Mouse (Mus musculus): Measurements from ENCODE around the gene Nfia. TPM values are rescaled to one million over a fixed set of nuclear protein-coding genes. Genes with fewer than 3 reads are reported as not detected.

The Nfia gene
- polyA plus RNA-seq (2014; fragmentation: Nextera tagmentation; extraction: Ambion mirVana) = 50.9 and 54.3 TPM in 2 replicates

- under 1% methylated on average over 9 of the region's 9 CpGs for WGBS
- no peaks in the 10 kb centered on the region for H3K27me3 ChIP-seq (ENCODE audit: control insufficient read depth, insufficient read depth, low read length)
- peak within 1 kb of the TSS; percentile 48 to 79 for H3K4me3 ChIP-seq (ENCODE audit: control insufficient read depth in 1 of 2, insufficient read depth in 1 of 2, low read depth in 1 of 2, low read length in 2 of 2)
- ATAC-seq (ENCODE audit: insufficient number of reproducible peaks, insufficient read depth, low FRiP score, low read depth) = no peak
- peak within 1 kb of the TSS; percentile 98 to 99 for H3K27ac ChIP-seq (replicated peaks in 1 of 2; ENCODE audit: control insufficient read depth in 1 of 2, insufficient read depth in 1 of 2, low read depth in 2 of 2, low read length in 2 of 2)
- H3K36me3 ChIP-seq (ENCODE audit: control insufficient read depth, insufficient read depth, low read length) = no peaks in the 10 kb centered on the region
- H3K4me1 ChIP-seq (ENCODE audit: control insufficient read depth in 2 of 2, insufficient read depth in 2 of 2, low read length in 2 of 2) = peaks cover 0 to 19% of the 10 kb centered on the region in 2 experiments; a peak in 3 of 4 replicates
- H3K9me3 ChIP-seq (ENCODE audit: control insufficient read depth, low read length) = no peaks in the 10 kb centered on the region
- H3K4me2 ChIP-seq (ENCODE audit: low read length) = peak within 1 kb of the TSS; percentile 82
- peak within 1 kb of the TSS; percentile 75 for H3K9ac ChIP-seq (ENCODE audit: low read length)
These were observed at the start of gene Nfia for GRCm38 (mm10) chr4:97772641-97773040. Gene Nfia (plus strand): TSS chr4:97772734.

GRCm38 (mm10) chr4:97723374-97723773 lies 49.2 kb upstream of the Nfia start:
- no peak overlapping the region for H3K4me2 ChIP-seq (ENCODE audit: low read length)
- WGBS = 79% methylated on average over 6 of the region's 6 CpGs
- no peaks in the 10 kb centered on the region for H3K9me3 ChIP-seq (ENCODE audit: control insufficient read depth, low read length)
- no peak overlapping the region for H3K4me3 ChIP-seq (ENCODE audit: control insufficient read depth in 1 of 2, insufficient read depth in 1 of 2, low read depth in 1 of 2, low read length in 2 of 2)
- no peaks in the 10 kb centered on the region for H3K27me3 ChIP-seq (ENCODE audit: control insufficient read depth, insufficient read depth, low read length)
- no peak overlapping the region for H3K27ac ChIP-seq (replicated peaks in 1 of 2; ENCODE audit: control insufficient read depth in 1 of 2, insufficient read depth in 1 of 2, low read depth in 2 of 2, low read length in 2 of 2)
- ATAC-seq (ENCODE audit: insufficient number of reproducible peaks, insufficient read depth, low FRiP score, low read depth) = no peak
- H3K4me1 ChIP-seq (ENCODE audit: control insufficient read depth in 2 of 2, insufficient read depth in 2 of 2, low read length in 2 of 2) = no peaks in the 10 kb centered on the region
- no peaks in the 10 kb centered on the region for H3K36me3 ChIP-seq (ENCODE audit: control insufficient read depth, insufficient read depth, low read length)
- H3K9ac ChIP-seq (ENCODE audit: low read length) = no peak overlapping the region

DNA sequence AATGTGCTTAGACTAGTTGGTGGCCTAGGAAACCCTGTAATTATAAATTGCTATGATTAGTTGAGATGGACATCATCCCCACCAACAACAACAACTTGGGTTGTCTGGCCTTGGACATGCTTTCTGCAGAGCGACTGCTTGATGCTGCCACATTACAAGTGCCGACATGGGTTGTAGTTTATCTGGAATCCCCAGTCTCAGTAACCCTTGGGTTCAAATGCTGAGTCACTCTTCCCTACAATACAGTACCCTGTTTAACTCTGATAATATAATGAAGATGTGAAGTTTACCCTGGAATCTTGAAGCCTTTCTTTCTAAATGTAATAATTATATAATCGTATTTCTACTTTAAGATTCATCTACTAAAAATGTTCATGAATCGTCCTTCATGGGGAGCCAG lies 44.0 kb upstream of the Nfia start:
- Histone ChIP-seq H3K36me3 (ENCODE audit: control insufficient read depth, insufficient read depth, low read length) (no peaks in the 10 kb centered on the region), H3K9ac (ENCODE audit: low read length) (no peak overlapping the region), H3K4me3 (ENCODE audit: control insufficient read depth in 1 of 2, insufficient read depth in 1 of 2, low read depth in 1 of 2, low read length in 2 of 2) (no peak overlapping the region), H3K27ac (replicated peaks in 1 of 2; ENCODE audit: control insufficient read depth in 1 of 2, insufficient read depth in 1 of 2, low read depth in 2 of 2, low read length in 2 of 2) (no peak overlapping the region), H3K9me3 (ENCODE audit: control insufficient read depth, low read length) (no peaks in the 10 kb centered on the region), H3K27me3 (ENCODE audit: control insufficient read depth, insufficient read depth, low read length) (no peaks in the 10 kb centered on the region), H3K4me2 (ENCODE audit: low read length) (no peak overlapping the region), H3K4me1 (ENCODE audit: control insufficient read depth in 2 of 2, insufficient read depth in 2 of 2, low read length in 2 of 2) (no peaks in the 10 kb centered on the region)
- WGBS = 75% methylated on average over 4 of the region's 4 CpGs
- no peak for ATAC-seq (ENCODE audit: insufficient number of reproducible peaks, insufficient read depth, low FRiP score, low read depth)

GRCm38 (mm10) chr4:97729999-97730398 lies 42.5 kb upstream of the Nfia start:
- H3K27me3 ChIP-seq (ENCODE audit: control insufficient read depth, insufficient read depth, low read length) = no peaks in the 10 kb centered on the region
- H3K27ac ChIP-seq (replicated peaks in 1 of 2; ENCODE audit: control insufficient read depth in 1 of 2, insufficient read depth in 1 of 2, low read depth in 2 of 2, low read length in 2 of 2) = no peak overlapping the region
- no peaks in the 10 kb centered on the region for H3K9me3 ChIP-seq (ENCODE audit: control insufficient read depth, low read length)
- no peaks in the 10 kb centered on the region for H3K36me3 ChIP-seq (ENCODE audit: control insufficient read depth, insufficient read depth, low read length)
- H3K4me2 ChIP-seq (ENCODE audit: low read length) = no peak overlapping the region
- no peak for ATAC-seq (ENCODE audit: insufficient number of reproducible peaks, insufficient read depth, low FRiP score, low read depth)
- H3K9ac ChIP-seq (ENCODE audit: low read length) = no peak overlapping the region
- H3K4me1 ChIP-seq (ENCODE audit: control insufficient read depth in 2 of 2, insufficient read depth in 2 of 2, low read length in 2 of 2) = no peaks in the 10 kb centered on the region
- H3K4me3 ChIP-seq (ENCODE audit: control insufficient read depth in 1 of 2, insufficient read depth in 1 of 2, low read depth in 1 of 2, low read length in 2 of 2) = no peak overlapping the region
- 83% methylated on average over 6 of the region's 6 CpGs for WGBS

DNA sequence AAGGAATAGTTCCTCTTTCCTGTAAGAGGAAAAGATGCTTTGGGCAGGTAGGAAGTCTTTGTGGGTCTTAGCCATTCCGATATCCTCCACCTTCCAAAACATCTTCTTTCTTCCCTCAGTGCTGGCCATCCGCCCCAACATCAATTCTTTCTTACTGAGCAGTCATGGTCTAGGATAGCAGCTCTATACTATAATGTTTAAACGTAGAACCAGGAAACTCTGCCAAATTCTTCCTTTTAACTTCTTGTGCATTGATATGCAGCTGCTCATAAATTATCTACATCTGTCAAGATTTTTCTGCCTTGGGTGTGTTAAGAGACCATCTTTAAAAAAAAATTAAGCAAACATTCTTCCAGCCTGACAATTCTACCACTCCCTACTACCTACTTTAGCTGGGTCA lies 42.1 kb upstream of the Nfia start:
- H3K4me1 ChIP-seq (ENCODE audit: control insufficient read depth in 2 of 2, insufficient read depth in 2 of 2, low read length in 2 of 2) = no peaks in the 10 kb centered on the region
- no peak overlapping the region for H3K4me2 ChIP-seq (ENCODE audit: low read length)
- no peak overlapping the region for H3K9ac ChIP-seq (ENCODE audit: low read length)
- H3K4me3 ChIP-seq (ENCODE audit: control insufficient read depth in 1 of 2, insufficient read depth in 1 of 2, low read depth in 1 of 2, low read length in 2 of 2) = no peak overlapping the region
- H3K27me3 ChIP-seq (ENCODE audit: control insufficient read depth, insufficient read depth, low read length) = no peaks in the 10 kb centered on the region
- ATAC-seq (ENCODE audit: insufficient number of reproducible peaks, insufficient read depth, low FRiP score, low read depth) = no peak
- H3K27ac ChIP-seq (replicated peaks in 1 of 2; ENCODE audit: control insufficient read depth in 1 of 2, insufficient read depth in 1 of 2, low read depth in 2 of 2, low read length in 2 of 2) = no peak overlapping the region
- WGBS = 82% methylated on average over 3 of the region's 3 CpGs
- H3K36me3 ChIP-seq (ENCODE audit: control insufficient read depth, insufficient read depth, low read length) = no peaks in the 10 kb centered on the region
- no peaks in the 10 kb centered on the region for H3K9me3 ChIP-seq (ENCODE audit: control insufficient read depth, low read length)

GRCm38 (mm10) chr4:97733392-97733791 lies 39.1 kb upstream of the Nfia start:
- Histone ChIP-seq H3K4me1 (ENCODE audit: control insufficient read depth in 2 of 2, insufficient read depth in 2 of 2, low read length in 2 of 2) (no peaks in the 10 kb centered on the region), H3K4me3 (ENCODE audit: control insufficient read depth in 1 of 2, insufficient read depth in 1 of 2, low read depth in 1 of 2, low read length in 2 of 2) (no peak overlapping the region), H3K9me3 (ENCODE audit: control insufficient read depth, low read length) (no peaks in the 10 kb centered on the region), H3K27me3 (ENCODE audit: control insufficient read depth, insufficient read depth, low read length) (no peaks in the 10 kb centered on the region), H3K4me2 (ENCODE audit: low read length) (no peak overlapping the region), H3K36me3 (ENCODE audit: control insufficient read depth, insufficient read depth, low read length) (no peaks in the 10 kb centered on the region), H3K27ac (replicated peaks in 1 of 2; ENCODE audit: control insufficient read depth in 1 of 2, insufficient read depth in 1 of 2, low read depth in 2 of 2, low read length in 2 of 2) (no peak overlapping the region), H3K9ac (ENCODE audit: low read length) (no peak overlapping the region)
- WGBS = 74% methylated on average over 1 of the region's 1 CpGs
- ATAC-seq (ENCODE audit: insufficient number of reproducible peaks, insufficient read depth, low FRiP score, low read depth) = no peak

GRCm38 (mm10) chr4:97743932-97744331 lies 28.6 kb upstream of the Nfia start:
- 63% methylated on average over 5 of the region's 5 CpGs for WGBS
- no peaks in the 10 kb centered on the region for H3K36me3 ChIP-seq (ENCODE audit: control insufficient read depth, insufficient read depth, low read length)
- peaks cover 4 to 5% of the 10 kb centered on the region in 2 experiments; a peak in 2 of 4 replicates for H3K4me1 ChIP-seq (ENCODE audit: control insufficient read depth in 2 of 2, insufficient read depth in 2 of 2, low read length in 2 of 2)
- H3K27me3 ChIP-seq (ENCODE audit: control insufficient read depth, insufficient read depth, low read length) = 0 out of 2 replicates have a peak, but pooled peaks cover 3% of the 10 kb centered on the region
- H3K9me3 ChIP-seq (ENCODE audit: control insufficient read depth, low read length) = no peaks in the 10 kb centered on the region
- H3K27ac ChIP-seq (replicated peaks in 1 of 2; ENCODE audit: control insufficient read depth in 1 of 2, insufficient read depth in 1 of 2, low read depth in 2 of 2, low read length in 2 of 2) = no peak overlapping the region
- H3K4me3 ChIP-seq (ENCODE audit: control insufficient read depth in 1 of 2, insufficient read depth in 1 of 2, low read depth in 1 of 2, low read length in 2 of 2) = no peak overlapping the region
- no peak for ATAC-seq (ENCODE audit: insufficient number of reproducible peaks, insufficient read depth, low FRiP score, low read depth)
- no peak overlapping the region for H3K4me2 ChIP-seq (ENCODE audit: low read length)
- no peak overlapping the region for H3K9ac ChIP-seq (ENCODE audit: low read length)

All from heart, embryonic 14.5 days (tissue).